Mouse (Mus musculus) lung, postnatal 14 days (tissue): Measurements from ENCODE around the gene Mcm9.
"Not testable (repeated sequence)": the region's sequence is repeated elsewhere in the genome, so short reads cannot be mapped to it uniquely, and the experiment has no call there.

Experiments
- DNase-seq: peaks from one replicate; pipeline ENCODE4 v3.0.0; 2021

Gene Mcm9

GRCm38 (mm10) chr10:53630339-53630738 is at the start of gene Mcm9:
Mcm9 (minus strand) TSS chr10:53630439.
- DNase-seq: not testable (repeated sequence)

- no peak for DNase-seq
These were observed 31.5 kb upstream of the Mcm9 start for GRCm38 (mm10) chr10:53661788-53662187.

GRCm38 (mm10) chr10:53654239-53654638 is 24.0 kb upstream of the Mcm9 start:
- not testable (repeated sequence) for DNase-seq

- no peak for DNase-seq
These were observed 20.4 kb upstream of the Mcm9 start for GRCm38 (mm10) chr10:53650683-53651082.

- peak; percentile 33 for DNase-seq
These were observed 11.3 kb upstream of the Mcm9 start for GRCm38 (mm10) chr10:53641507-53641906.

- DNase-seq: no peak
These were observed 5.2 kb upstream of the Mcm9 start for GRCm38 (mm10) chr10:53635246-53635971.

- DNase-seq: no peak
These were observed 3.9 kb upstream of the Mcm9 start for GRCm38 (mm10) chr10:53634160-53634559.

- peak; percentile 98 for DNase-seq
These were observed 355 bp downstream of the Mcm9 start for GRCm38 (mm10) chr10:53629918-53630250.

- DNase-seq: peak; percentile 93
These were observed 857 bp downstream of the Mcm9 start for GRCm38 (mm10) chr10:53629247-53629917.

- DNase-seq: no peak
These were observed 14.2 kb downstream of the Mcm9 start for GRCm38 (mm10) chr10:53615850-53616616.

- no peak for DNase-seq
These were observed 16.3 kb downstream of the Mcm9 start for GRCm38 (mm10) chr10:53613955-53614354.

GRCm38 (mm10) chr10:53612172-53612571 is 18.1 kb downstream of the Mcm9 start:
- no peak for DNase-seq

- no peak for DNase-seq
These were observed 22.0 kb downstream of the Mcm9 start for GRCm38 (mm10) chr10:53608274-53608673.

GRCm38 (mm10) chr10:53605328-53605727 is 24.9 kb downstream of the Mcm9 start:
- DNase-seq: no peak

- DNase-seq: no peak
These were observed 31.4 kb downstream of the Mcm9 start for GRCm38 (mm10) chr10:53598821-53599220.

GRCm38 (mm10) chr10:53597121-53597881 is 32.9 kb downstream of the Mcm9 start:
- DNase-seq: peak; percentile 32

- peak; percentile 96 for DNase-seq
These were observed 33.5 kb downstream of the Mcm9 start, which contains the start of gene Asf1a for GRCm38 (mm10) chr10:53596677-53597120. Asf1a (plus strand) TSS chr10:53596757.

- DNase-seq: no peak
These were observed 34.2 kb downstream of the Mcm9 start for GRCm38 (mm10) chr10:53595744-53596676.

- DNase-seq: no peak
These were observed 44.5 kb downstream of the Mcm9 start for GRCm38 (mm10) chr10:53585777-53586176.

- no peak for DNase-seq
These were observed 49.2 kb downstream of the Mcm9 start for GRCm38 (mm10) chr10:53581087-53581486.

GRCm38 (mm10) chr10:53580621-53581081 is 49.6 kb downstream of the Mcm9 start:
- DNase-seq: peak; percentile 62
